Comparison of ENCODE assay signal across 9 mouse cellular contexts in genomic region chr11:121156411-121156891, GRCm38 (mm10). TPM values are rescaled to one million over a fixed set of nuclear protein-coding genes. Genes with fewer than 3 reads are reported as not detected.
DNase-seq lines count a peak whose midpoint lies in the region; ATAC-seq and TF ChIP-seq lines count a peak whose summit lies in the region.
"Had no signal": no experiment of that assay in that cellular context is flagged by ENCODE, and none has a peak within 500 bp of the region (broad histone marks: within the 10 kb centered on the region; RNA-seq: fewer than 3 reads in every experiment).

No protein-coding gene starts in this region.

- no peak overlapping the region for H3K27ac ChIP-seq in kidney, adult 2 months (ENCODE audit: insufficient read depth, low read depth, low read length)
- H3K27ac ChIP-seq in gastrocnemius, adult 2 months, result peak overlapping the region; percentile 89
- no peak overlapping the region for H3K27ac ChIP-seq in hindbrain, embryonic 15.5 days (replicated peaks)
- no peak overlapping the region for H3K27ac ChIP-seq in midbrain, embryonic 10.5 days (replicated peaks)

- intact Hi-C loops in gastrocnemius, adult 2 months (cut with DNase I), result no loop called here

- no peaks in the 10 kb centered on the region for H3K36me3 ChIP-seq in kidney, adult 2 months (ENCODE audit: control insufficient read depth, insufficient read depth, low read length)
- H3K36me3 ChIP-seq in hindbrain, embryonic 15.5 days, result no peaks in the 10 kb centered on the region
- no peaks in the 10 kb centered on the region for H3K36me3 ChIP-seq in midbrain, embryonic 10.5 days

- WGBS in kidney, adult 2 months, result 3% methylated on average over 45 of the region's 45 CpGs
- 1% methylated on average over 45 of the region's 45 CpGs for WGBS in hindbrain, embryonic 15.5 days
- WGBS in midbrain, embryonic 10.5 days, result 2% methylated on average over 45 of the region's 45 CpGs

- TF ChIP-seq CTCF in kidney, adult 2 months (conservative IDR thresholded peaks at IDR 0.05; ENCODE audit: insufficient read depth, insufficient read length, low read depth, low read length), result no peak
- no peak for TF ChIP-seq CTCF in gastrocnemius, adult 2 months (IDR thresholded peaks at IDR 0.05)

- H3K4me1 ChIP-seq in kidney, adult 2 months (ENCODE audit: control insufficient read depth, insufficient read depth, low read length), result no peaks in the 10 kb centered on the region
- H3K4me1 ChIP-seq in hindbrain, embryonic 15.5 days (replicated peaks), result peaks cover 17% of the 10 kb centered on the region
- peaks cover 27% of the 10 kb centered on the region for H3K4me1 ChIP-seq in midbrain, embryonic 10.5 days

- H3K9ac ChIP-seq in hindbrain, embryonic 15.5 days, result peak overlapping the region; percentile 47

- H3K27me3 ChIP-seq in kidney, adult 2 months (replicated peaks; ENCODE audit: control insufficient read depth, insufficient read depth, low read length), result no peaks in the 10 kb centered on the region
- peaks cover 18% of the 10 kb centered on the region for H3K27me3 ChIP-seq in hindbrain, embryonic 15.5 days
- H3K27me3 ChIP-seq in midbrain, embryonic 10.5 days (ENCODE audit: low read depth, poor library complexity, severe bottlenecking), result peaks cover 51% of the 10 kb centered on the region

- H3K4me3 ChIP-seq in kidney, adult 2 months (ENCODE audit: insufficient read depth, low read depth, low read length), result peak overlapping the region; percentile 2; the same call in 1 of the 2 replicates
- peak overlapping the region; percentile 74 for H3K4me3 ChIP-seq in gastrocnemius, adult 2 months
- H3K4me3 ChIP-seq in hindbrain, embryonic 15.5 days, result peak overlapping the region; percentile 42
- peak overlapping the region; percentile 50 for H3K4me3 ChIP-seq in midbrain, embryonic 10.5 days

- no peaks in the 10 kb centered on the region for H3K9me3 ChIP-seq in hindbrain, embryonic 15.5 days
- no peaks in the 10 kb centered on the region for H3K9me3 ChIP-seq in midbrain, embryonic 10.5 days (replicated peaks)

- TF ChIP-seq POLR2A in kidney, adult 2 months (IDR thresholded peaks at IDR 0.05; ENCODE audit: low read depth, low read length), result no peak

- peak; percentile 38; the same call in 1 of the 2 replicates for ATAC-seq in hindbrain, embryonic 15.5 days (ENCODE audit: low FRiP score, low read depth)

- DNase-seq in kidney, adult 2 months, result peak; percentile 12
- no peak for DNase-seq in kidney, adult 8-10 months
- DNase-seq in c-Kit-positive CD71-negative TER-119-negative erythroid progenitor cells, embryonic 14.5 days (ENCODE audit: low read depth), result peak; percentile 6
- peak; percentile 93 for DNase-seq in gastrocnemius, adult 2 months
- DNase-seq in midbrain, embryonic 10.5 days (ENCODE audit: low spot score), result peak; percentile 22
- DNase-seq in spleen, postnatal 10 days (ENCODE audit: low spot score in 2 of 2), result no peak
- no peak for DNase-seq in thymus, postnatal 0 days (ENCODE audit: low spot score)

- H3K4me2 ChIP-seq in hindbrain, embryonic 15.5 days, result peak overlapping the region; percentile 88

RNA-seq across cellular contexts. Expression of gene Uts2r, which starts 3.6 kb away (rescaled TPM):
- not detected in 2 replicates for polyA plus RNA-seq in kidney, adult 2 months (2012; rRNA removed)
- 1 to 10 TPM; 1.4 to 3.1 TPM for total RNA-seq in gastrocnemius, adult 2 months (2021)
- polyA plus RNA-seq in hindbrain, embryonic 15.5 days (2015; fragmentation: Nextera tagmentation; extraction: Ambion mirVana), result 0.54 and 0.65 TPM in 2 replicates
- polyA plus RNA-seq in midbrain, embryonic 10.5 days (2016; fragmentation: Nextera tagmentation; extraction: Ambion mirVana), result 0.06 TPM in 1 of 2 replicates, not detected in the other
- polyA plus RNA-seq in thymus, postnatal 0 days (2015; fragmentation: Nextera tagmentation; extraction: Ambion mirVana), result 0.37 and 0.61 TPM in 2 replicates
- total RNA-seq: hematopoietic stem cell, adult 5-6 weeks had no signal

RNA-seq across cellular contexts. Expression of gene Tex19.1, which starts 10.5 kb away (rescaled TPM):
- polyA plus RNA-seq in kidney, adult 2 months (2012; rRNA removed), result not detected in 2 replicates
- not detected for total RNA-seq in gastrocnemius, adult 2 months (2021)
- polyA plus RNA-seq in hindbrain, embryonic 15.5 days (2015; fragmentation: Nextera tagmentation; extraction: Ambion mirVana), result not detected in 2 replicates
- 0.06 TPM in 1 of 2 replicates, not detected in the other for polyA plus RNA-seq in midbrain, embryonic 10.5 days (2016; fragmentation: Nextera tagmentation; extraction: Ambion mirVana)
- polyA plus RNA-seq in thymus, postnatal 0 days (2015; fragmentation: Nextera tagmentation; extraction: Ambion mirVana), result not detected in 2 replicates
- total RNA-seq: hematopoietic stem cell, adult 5-6 weeks had no signal

RNA-seq across cellular contexts. Expression of gene Tex19.2, which starts 38.0 kb away (rescaled TPM):
- polyA plus RNA-seq in kidney, adult 2 months (2012; rRNA removed), result not detected in 2 replicates
- total RNA-seq in gastrocnemius, adult 2 months (2021), result not detected
- polyA plus RNA-seq in hindbrain, embryonic 15.5 days (2015; fragmentation: Nextera tagmentation; extraction: Ambion mirVana), result not detected in 2 replicates
- polyA plus RNA-seq in midbrain, embryonic 10.5 days (2016; fragmentation: Nextera tagmentation; extraction: Ambion mirVana), result not detected in 2 replicates
- 0.10 and 0.13 TPM in 2 replicates for polyA plus RNA-seq in thymus, postnatal 0 days (2015; fragmentation: Nextera tagmentation; extraction: Ambion mirVana)
- total RNA-seq: hematopoietic stem cell, adult 5-6 weeks had no signal

RNA-seq across cellular contexts. Expression of gene Hexdc, which starts 47.8 kb away (rescaled TPM):
- 18.3 and 23.6 TPM in 2 replicates for polyA plus RNA-seq in kidney, adult 2 months (2012; rRNA removed)
- 1 to 10 TPM; 7.5 to 9.6 TPM for total RNA-seq in gastrocnemius, adult 2 months (2021)
- polyA plus RNA-seq in hindbrain, embryonic 15.5 days (2015; fragmentation: Nextera tagmentation; extraction: Ambion mirVana), result 31.6 and 32.5 TPM in 2 replicates
- 5.1 and 6.6 TPM in 2 replicates for polyA plus RNA-seq in midbrain, embryonic 10.5 days (2016; fragmentation: Nextera tagmentation; extraction: Ambion mirVana)
- polyA plus RNA-seq in thymus, postnatal 0 days (2015; fragmentation: Nextera tagmentation; extraction: Ambion mirVana), result 3.0 and 3.3 TPM in 2 replicates

RNA-seq across cellular contexts. Expression of gene Ogfod3, which starts 48.1 kb away (rescaled TPM):
- 25.4 and 27.4 TPM in 2 replicates for polyA plus RNA-seq in kidney, adult 2 months (2012; rRNA removed)
- total RNA-seq in gastrocnemius, adult 2 months (2021), result 10 to 100 TPM; 11.4 to 14.1 TPM
- polyA plus RNA-seq in hindbrain, embryonic 15.5 days (2015; fragmentation: Nextera tagmentation; extraction: Ambion mirVana), result 28.3 and 29.9 TPM in 2 replicates
- polyA plus RNA-seq in midbrain, embryonic 10.5 days (2016; fragmentation: Nextera tagmentation; extraction: Ambion mirVana), result 23.8 and 25.9 TPM in 2 replicates
- 15.7 TPM in 2 replicates for polyA plus RNA-seq in thymus, postnatal 0 days (2015; fragmentation: Nextera tagmentation; extraction: Ambion mirVana)

Comparison
In these comparisons a context has a peak if more than half of its experiments do, and no peak if none do; other contexts are left out.
1. DNase-seq: peak in kidney, adult 2 months (single experiment), c-Kit-positive CD71-negative TER-119-negative erythroid progenitor cells, embryonic 14.5 days (single experiment), gastrocnemius, adult 2 months (single experiment) and midbrain, embryonic 10.5 days (single experiment); none in kidney, adult 8-10 months (0 of 2), spleen, postnatal 10 days (0 of 2) and thymus, postnatal 0 days (single experiment).
2. H3K4me3 ChIP-seq: peak in every context shown above with its lines; median percentile 74 in gastrocnemius, adult 2 months; 50 in midbrain, embryonic 10.5 days; 42 in hindbrain, embryonic 15.5 days; 2 in kidney, adult 2 months.